Mouse (Mus musculus) embryo, embryonic 11 days (tissue): ENCODE data around the gene Naip2.
"Not testable (repeated sequence)": the region's sequence is repeated elsewhere in the genome, so short reads cannot be mapped to it uniquely, and the experiment has no call there.

ENCODE experiments used
- DNase-seq: peaks from one replicate; pipeline ENCODE4 v3.0.0-alpha.2; 2015

Naip2 gene

GRCm38 (mm10) chr13:100201659-100202333, at the start of gene Naip2:
TSS of gene Naip2 (minus strand) at chr13:100202092.
- not testable (repeated sequence) for DNase-seq

GRCm38 (mm10) chr13:100246896-100247519, 45.1 kb upstream of the Naip2 start:
- not testable (repeated sequence) for DNase-seq

- not testable (repeated sequence) for DNase-seq
These were observed 44.3 kb upstream of the Naip2 start, which contains the start of gene Naip5 for GRCm38 (mm10) chr13:100246223-100246622. TSS of gene Naip5 (minus strand) at chr13:100246323.

GRCm38 (mm10) chr13:100243702-100244101, 41.8 kb upstream of the Naip2 start:
- no peak for DNase-seq

GRCm38 (mm10) chr13:100213683-100214082, 11.8 kb upstream of the Naip2 start:
- not testable (repeated sequence) for DNase-seq

- peak; percentile 84 for DNase-seq
These were observed 8.6 kb upstream of the Naip2 start for GRCm38 (mm10) chr13:100210540-100210939.

- no peak for DNase-seq
These were observed 1.4 kb upstream of the Naip2 start for GRCm38 (mm10) chr13:100203319-100203718.

- DNase-seq = no peak
These were observed 1.1 kb downstream of the Naip2 start for GRCm38 (mm10) chr13:100200778-100201177.

GRCm38 (mm10) chr13:100195421-100195820, 6.5 kb downstream of the Naip2 start:
- DNase-seq = no peak

GRCm38 (mm10) chr13:100183111-100183510, 18.8 kb downstream of the Naip2 start:
- not testable (repeated sequence) for DNase-seq

GRCm38 (mm10) chr13:100174360-100174759, 27.5 kb downstream of the Naip2 start:
- DNase-seq = not testable (repeated sequence)

- not testable (repeated sequence) for DNase-seq
These were observed 35.5 kb downstream of the Naip2 start for GRCm38 (mm10) chr13:100166378-100166777.

- DNase-seq = not testable (repeated sequence)
These were observed 39.4 kb downstream of the Naip2 start for GRCm38 (mm10) chr13:100162467-100162866.

GRCm38 (mm10) chr13:100161171-100161870, 40.6 kb downstream of the Naip2 start:
- DNase-seq = not testable (repeated sequence)

- DNase-seq = no peak
These were observed 45.3 kb downstream of the Naip2 start for GRCm38 (mm10) chr13:100156624-100157023.

GRCm38 (mm10) chr13:100152659-100153058, 49.2 kb downstream of the Naip2 start:
- DNase-seq = no peak

GRCm38 (mm10) chr13:100141646-100142314, 60.1 kb downstream of the Naip2 start:
- DNase-seq = no peak

GRCm38 (mm10) chr13:100125258-100125643, 76.6 kb downstream of the Naip2 start:
- no peak for DNase-seq

- DNase-seq = peak; percentile 94
These were observed 77.3 kb downstream of the Naip2 start, which contains the start of gene Smn1 for GRCm38 (mm10) chr13:100124423-100125257. TSS of gene Smn1 (plus strand) at chr13:100124852.

GRCm38 (mm10) chr13:100123970-100124369, 77.9 kb downstream of the Naip2 start:
- DNase-seq = no peak

GRCm38 (mm10) chr13:100112218-100112972, 89.5 kb downstream of the Naip2 start:
- peak; percentile 14 for DNase-seq
